Mouse (Mus musculus): ENCODE data around the gene Myo5c. TPM values are rescaled to one million over a fixed set of nuclear protein-coding genes. Genes with fewer than 3 reads are reported as not detected.

The Myo5c gene
- polyA plus RNA-seq, 1 experiment: 0.81 TPM

DNA sequence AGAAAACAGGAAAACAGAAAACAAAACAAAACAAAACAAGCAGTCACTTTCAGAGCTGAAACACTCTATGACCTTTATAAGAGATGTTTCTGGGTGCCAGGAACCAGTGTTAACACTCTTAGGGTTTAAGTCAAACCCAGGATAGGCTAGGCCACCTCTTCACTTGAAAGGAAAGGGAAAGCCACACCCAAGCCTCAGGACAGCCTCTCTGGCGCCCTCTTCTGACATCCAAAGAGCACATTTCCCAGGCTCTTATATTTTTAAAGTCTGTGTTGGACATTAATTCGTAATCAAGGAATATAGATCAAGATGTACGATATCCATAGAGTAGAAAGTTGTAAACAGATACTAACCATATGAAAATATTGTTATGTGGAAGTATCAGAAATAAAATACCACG, 57.7 kb downstream of the Myo5c start:
- 41% methylated on average over 4 of the region's 4 CpGs for WGBS
- H3K36me3 ChIP-seq (ENCODE audit: control insufficient read depth, insufficient read depth, low read length): no peaks in the 10 kb centered on the region
- TF ChIP-seq CTCF (IDR thresholded peaks at IDR 0.05; ENCODE audit: extremely low read depth, insufficient read depth, insufficient read length, insufficient replicate concordance): peak; percentile 14; the same call in 1 of the 2 replicates
- no peak for TF ChIP-seq POLR2A (IDR thresholded peaks at IDR 0.05; ENCODE audit: low read depth, low read length)
- no peak overlapping the region for H3K4me3 ChIP-seq (ENCODE audit: extremely low read depth, insufficient read depth, insufficient read length)
- no peak overlapping the region for H3K27ac ChIP-seq (ENCODE audit: insufficient read depth, low read length)
- H3K27me3 ChIP-seq (ENCODE audit: control insufficient read depth, insufficient read depth, low read length): no peaks in the 10 kb centered on the region
- DNase-seq (ENCODE audit: low read depth in 1 of 2, low spot score in 2 of 2): no peak
- H3K4me1 ChIP-seq (ENCODE audit: control insufficient read depth, insufficient read depth, insufficient read length): no peaks in the 10 kb centered on the region

DNA sequence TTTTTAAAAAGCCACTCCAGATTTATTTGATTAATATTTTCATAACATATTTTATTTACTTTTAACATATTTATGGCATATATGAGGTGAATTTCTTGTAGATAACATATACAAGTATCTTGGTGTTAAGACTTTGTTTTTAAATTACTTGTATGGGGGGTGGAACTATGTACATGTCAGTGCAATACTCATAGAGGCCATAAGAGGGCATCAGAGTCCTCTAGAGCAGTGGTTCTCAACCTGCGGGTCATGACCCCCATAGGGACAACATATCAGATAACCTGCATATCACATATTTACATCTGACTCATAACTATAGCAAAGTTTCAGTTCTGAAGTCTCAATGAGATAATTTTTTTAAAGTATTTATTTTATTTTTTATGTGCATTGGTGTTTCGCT, 67.5 kb downstream of the Myo5c start:
- no peak overlapping the region for H3K27ac ChIP-seq (ENCODE audit: insufficient read depth, low read length)
- no peaks in the 10 kb centered on the region for H3K4me1 ChIP-seq (ENCODE audit: control insufficient read depth, insufficient read depth, insufficient read length)
- DNase-seq (ENCODE audit: low read depth in 1 of 2, low spot score in 2 of 2): no peak
- H3K4me3 ChIP-seq (ENCODE audit: extremely low read depth, insufficient read depth, insufficient read length): no peak overlapping the region
- no peaks in the 10 kb centered on the region for H3K36me3 ChIP-seq (ENCODE audit: control insufficient read depth, insufficient read depth, low read length)
- no peaks in the 10 kb centered on the region for H3K27me3 ChIP-seq (ENCODE audit: control insufficient read depth, insufficient read depth, low read length)
- WGBS: 81% methylated on average over 2 of the region's 2 CpGs
- no peak for TF ChIP-seq CTCF (IDR thresholded peaks at IDR 0.05; ENCODE audit: extremely low read depth, insufficient read depth, insufficient read length, insufficient replicate concordance)
- TF ChIP-seq POLR2A (IDR thresholded peaks at IDR 0.05; ENCODE audit: low read depth, low read length): no peak

DNA sequence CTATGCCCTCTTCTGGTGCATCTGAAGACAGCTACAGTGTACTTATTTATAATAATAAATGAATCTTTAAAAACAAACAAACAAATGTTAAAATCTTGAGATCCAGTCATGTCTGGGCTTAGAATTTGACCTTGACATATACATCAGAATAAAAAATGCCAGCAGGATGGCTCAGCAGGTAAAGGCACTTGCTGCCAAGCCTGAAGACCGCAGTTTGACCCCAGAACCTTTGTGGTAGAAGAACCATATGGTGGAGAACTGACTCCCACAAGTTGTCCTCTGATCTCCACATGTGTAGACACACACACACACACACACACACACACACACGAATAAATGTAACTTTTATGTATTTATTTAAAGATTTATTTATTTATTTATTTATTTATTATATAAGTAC, 71.2 kb downstream of the Myo5c start:
- Histone ChIP-seq H3K4me3 (ENCODE audit: extremely low read depth, insufficient read depth, insufficient read length) (no peak overlapping the region), H3K36me3 (ENCODE audit: control insufficient read depth, insufficient read depth, low read length) (no peaks in the 10 kb centered on the region), H3K27me3 (ENCODE audit: control insufficient read depth, insufficient read depth, low read length) (no peaks in the 10 kb centered on the region), H3K27ac (ENCODE audit: insufficient read depth, low read length) (no peak overlapping the region), H3K4me1 (ENCODE audit: control insufficient read depth, insufficient read depth, insufficient read length) (no peaks in the 10 kb centered on the region)
- no peak for TF ChIP-seq POLR2A (IDR thresholded peaks at IDR 0.05; ENCODE audit: low read depth, low read length)
- TF ChIP-seq CTCF (IDR thresholded peaks at IDR 0.05; ENCODE audit: extremely low read depth, insufficient read depth, insufficient read length, insufficient replicate concordance): no peak
- WGBS: 89% methylated on average over 2 of the region's 2 CpGs
- no peak for DNase-seq (ENCODE audit: low read depth in 1 of 2, low spot score in 2 of 2)

- Histone ChIP-seq H3K27ac (ENCODE audit: insufficient read depth, low read length) (no peak overlapping the region), H3K4me3 (ENCODE audit: extremely low read depth, insufficient read depth, insufficient read length) (no peak overlapping the region), H3K4me1 (ENCODE audit: control insufficient read depth, insufficient read depth, insufficient read length) (no peaks in the 10 kb centered on the region), H3K27me3 (ENCODE audit: control insufficient read depth, insufficient read depth, low read length) (no peaks in the 10 kb centered on the region), H3K36me3 (ENCODE audit: control insufficient read depth, insufficient read depth, low read length) (no peaks in the 10 kb centered on the region)
- DNase-seq (ENCODE audit: low read depth in 1 of 2, low spot score in 2 of 2): no peak
- 59% methylated on average over 16 of the region's 16 CpGs for WGBS
- TF ChIP-seq CTCF (IDR thresholded peaks at IDR 0.05; ENCODE audit: extremely low read depth, insufficient read depth, insufficient read length, insufficient replicate concordance) (no peak), POLR2A (IDR thresholded peaks at IDR 0.05; ENCODE audit: low read depth, low read length) (no peak)
Observed at GRCm38 (mm10) chr9:75303701-75304261, 72.0 kb downstream of the Myo5c start.

DNA sequence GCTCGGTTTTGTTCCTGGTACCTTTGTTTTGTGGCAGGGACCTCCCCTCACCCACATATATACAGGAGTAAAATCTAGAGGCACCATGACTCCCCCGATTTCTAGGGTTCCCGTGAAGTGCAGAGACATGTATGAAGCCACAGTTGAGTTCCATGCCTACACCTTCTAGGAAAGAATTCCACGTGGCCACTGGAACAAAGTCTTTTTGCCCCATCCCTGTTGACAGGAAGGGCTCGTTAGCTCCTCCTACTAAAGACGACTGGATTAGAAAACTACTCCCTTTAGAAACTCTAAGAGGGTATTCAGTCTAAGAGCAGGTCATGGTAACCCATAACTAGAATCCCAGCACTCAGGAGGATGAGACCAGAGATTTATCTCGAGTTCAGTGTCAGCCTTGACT, 72.5 kb downstream of the Myo5c start:
- no peak for DNase-seq (ENCODE audit: low read depth in 1 of 2, low spot score in 2 of 2)
- Histone ChIP-seq H3K27me3 (ENCODE audit: control insufficient read depth, insufficient read depth, low read length) (no peaks in the 10 kb centered on the region), H3K4me3 (ENCODE audit: extremely low read depth, insufficient read depth, insufficient read length) (no peak overlapping the region), H3K36me3 (ENCODE audit: control insufficient read depth, insufficient read depth, low read length) (no peaks in the 10 kb centered on the region), H3K27ac (ENCODE audit: insufficient read depth, low read length) (no peak overlapping the region), H3K4me1 (ENCODE audit: control insufficient read depth, insufficient read depth, insufficient read length) (no peaks in the 10 kb centered on the region)
- no peak for TF ChIP-seq CTCF (IDR thresholded peaks at IDR 0.05; ENCODE audit: extremely low read depth, insufficient read depth, insufficient read length, insufficient replicate concordance)
- TF ChIP-seq POLR2A (IDR thresholded peaks at IDR 0.05; ENCODE audit: low read depth, low read length): no peak
- WGBS: 70% methylated on average over 7 of the region's 7 CpGs

DNA sequence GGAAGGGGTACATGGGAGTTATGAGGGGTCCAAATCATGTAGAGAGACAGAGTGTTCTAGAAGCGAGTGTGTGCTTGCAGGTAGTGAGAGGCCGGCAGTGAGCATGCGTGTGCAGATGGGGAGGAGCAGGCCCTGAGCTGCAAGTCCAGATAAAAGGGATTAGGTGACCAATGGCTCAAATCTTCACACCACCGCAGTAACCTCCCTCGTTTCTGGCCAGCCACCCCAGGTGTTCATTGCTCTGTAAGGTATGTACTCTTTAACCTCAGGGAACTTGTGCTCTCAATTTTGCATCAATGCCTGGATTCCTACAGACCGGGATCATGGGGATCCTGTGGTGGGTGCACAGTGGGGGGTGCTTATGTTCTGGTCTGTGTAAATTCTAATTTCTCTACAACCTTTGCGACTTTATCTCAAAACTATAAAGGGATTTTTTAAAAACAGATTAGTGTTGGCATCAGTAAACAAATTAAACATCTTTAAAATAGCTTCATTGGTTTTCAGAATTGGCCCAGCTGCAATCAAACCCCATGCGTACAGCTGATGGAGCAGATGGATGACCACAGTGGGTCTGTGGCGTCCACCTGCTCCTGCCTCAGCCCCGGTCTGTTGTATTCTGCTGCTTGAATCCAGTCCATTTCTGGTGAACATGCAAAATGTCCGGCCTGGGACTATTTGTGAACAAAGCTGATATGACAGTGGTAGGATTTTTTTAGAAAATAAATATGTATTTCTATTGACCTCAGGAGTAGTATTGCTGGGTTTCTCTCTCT, 74.5 kb downstream of the Myo5c start, which contains the start of gene Gnb5:
TSS of gene Gnb5 (plus strand) at position 163 of the 773 bp plus-strand sequence.
- WGBS: 91% methylated on average over 11 of the region's 11 CpGs
- TF ChIP-seq CTCF (IDR thresholded peaks at IDR 0.05; ENCODE audit: extremely low read depth, insufficient read depth, insufficient read length, insufficient replicate concordance) (no peak), POLR2A (IDR thresholded peaks at IDR 0.05; ENCODE audit: low read depth, low read length) (no peak)

DNA sequence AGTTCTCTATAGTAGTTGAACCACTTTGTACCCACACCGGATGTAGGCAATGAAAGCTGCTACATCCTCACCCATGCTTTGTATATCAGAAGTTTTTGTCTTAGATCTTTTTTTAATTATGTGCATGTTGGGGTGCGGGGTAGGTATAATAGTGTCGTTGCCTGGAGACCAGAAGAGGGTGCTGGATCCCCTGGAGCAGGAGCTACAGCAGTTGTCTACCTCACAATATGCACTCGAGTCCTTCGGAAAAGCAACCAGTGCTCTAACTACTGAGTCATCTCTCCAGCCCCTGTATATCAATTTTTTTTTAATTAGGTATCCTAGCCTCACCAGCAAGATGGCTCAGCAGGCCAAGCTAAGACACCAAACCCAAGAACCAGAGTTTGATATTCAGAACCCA, 75.2 kb downstream of the Myo5c start:
- no peak overlapping the region for H3K27ac ChIP-seq (ENCODE audit: insufficient read depth, low read length)
- H3K27me3 ChIP-seq (ENCODE audit: control insufficient read depth, insufficient read depth, low read length): no peaks in the 10 kb centered on the region
- 83% methylated on average over 5 of the region's 5 CpGs for WGBS
- DNase-seq (ENCODE audit: low read depth in 1 of 2, low spot score in 2 of 2): no peak
- no peak overlapping the region for H3K4me3 ChIP-seq (ENCODE audit: extremely low read depth, insufficient read depth, insufficient read length)
- no peak for TF ChIP-seq POLR2A (IDR thresholded peaks at IDR 0.05; ENCODE audit: low read depth, low read length)
- no peak for TF ChIP-seq CTCF (IDR thresholded peaks at IDR 0.05; ENCODE audit: extremely low read depth, insufficient read depth, insufficient read length, insufficient replicate concordance)
- H3K4me1 ChIP-seq (ENCODE audit: control insufficient read depth, insufficient read depth, insufficient read length): no peaks in the 10 kb centered on the region
- no peaks in the 10 kb centered on the region for H3K36me3 ChIP-seq (ENCODE audit: control insufficient read depth, insufficient read depth, low read length)

More for the DNA sequence above, 74.5 kb downstream of the Myo5c start, which contains the start of gene Gnb5:
- H3K36me3 ChIP-seq (ENCODE audit: control insufficient read depth, insufficient read depth, low read length): no peaks in the 10 kb centered on the region
- no peak within 1 kb of the TSS for H3K27ac ChIP-seq (ENCODE audit: insufficient read depth, low read length)
- H3K27me3 ChIP-seq (ENCODE audit: control insufficient read depth, insufficient read depth, low read length): no peaks in the 10 kb centered on the region
- DNase-seq (ENCODE audit: low read depth in 1 of 2, low spot score in 2 of 2): no peak
- H3K4me1 ChIP-seq (ENCODE audit: control insufficient read depth, insufficient read depth, insufficient read length): no peaks in the 10 kb centered on the region
- H3K4me3 ChIP-seq (ENCODE audit: extremely low read depth, insufficient read depth, insufficient read length): no peak within 1 kb of the TSS
